Mouse (Mus musculus) bone marrow macrophage, adult 2 months (primary cell): ENCODE data around the gene AC134908.4.

Experiments
- CTCF ChIP-seq: IDR thresholded peaks from 2 replicates; pipeline ENCODE4 v1.5.1; 2012; ENCODE audit warnings: low read depth, mild to moderate bottlenecking, low read length, moderate library complexity
- POLR2A ChIP-seq: IDR thresholded peaks from 2 replicates; pipeline ENCODE4 v1.6.1; 2012; ENCODE audit warnings: mild to moderate bottlenecking, low read depth, low read length, borderline replicate concordance

DNA sequence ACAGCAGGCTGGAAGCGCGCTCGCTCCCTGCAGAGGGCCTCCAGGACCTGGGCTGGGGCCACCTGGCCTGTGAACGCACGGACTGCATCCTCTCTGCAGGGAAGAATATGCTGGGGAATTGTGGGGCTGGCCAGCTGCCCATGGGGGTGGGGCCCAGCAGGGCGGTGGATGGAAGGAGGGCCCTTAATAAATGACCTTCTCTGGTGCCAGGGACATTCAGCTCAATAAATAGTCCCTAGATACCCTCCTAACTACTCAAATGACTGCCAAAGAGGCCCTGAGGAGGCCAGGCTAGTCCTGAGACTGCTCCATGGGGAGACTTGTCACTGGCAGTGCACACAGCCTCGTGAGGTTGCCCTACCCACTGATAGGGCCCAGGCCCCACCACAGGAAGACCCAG is 12.4 kb downstream of the AC134908.4 start:
- TF ChIP-seq POLR2A (no peak), CTCF (no peak)
